Mouse (Mus musculus): ENCODE results near the gene Dnase1l3.

DNA sequence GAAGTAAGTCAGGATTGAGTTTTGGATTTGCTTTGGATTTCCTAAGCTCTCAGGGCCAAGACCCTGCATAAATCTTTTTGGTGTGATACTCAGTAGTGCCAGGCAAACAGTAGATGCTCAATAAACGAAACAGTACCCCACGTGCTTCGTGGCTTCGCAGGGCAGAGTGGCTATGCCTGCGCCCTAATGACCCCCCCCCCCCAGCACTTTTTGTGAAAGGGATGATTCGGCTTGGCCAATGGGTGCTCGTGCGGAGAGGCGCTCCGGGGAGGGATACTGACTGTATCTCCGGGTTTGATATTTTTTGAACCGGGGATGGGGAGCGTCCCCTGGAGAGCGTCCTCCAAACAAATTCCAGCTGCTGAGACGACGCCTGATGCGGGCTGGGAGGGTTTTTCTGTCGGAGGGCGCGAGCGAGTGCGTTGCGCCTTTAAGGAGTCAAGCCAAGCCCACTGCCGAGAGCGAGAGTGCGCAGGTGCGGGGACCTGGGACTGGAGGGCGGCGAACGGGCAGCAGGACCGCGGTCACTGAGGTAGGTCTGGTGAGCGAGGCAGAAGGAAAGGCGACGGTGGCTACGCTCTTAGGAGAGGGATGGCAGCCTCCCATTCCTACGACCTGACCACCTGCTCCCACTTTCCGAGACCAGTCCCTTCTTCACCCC is 8.2 kb upstream of the Dnase1l3 start, which contains the start of gene Abhd6:
- TF ChIP-seq CTCF (IDR thresholded peaks at IDR 0.05; ENCODE audit: low read depth) (no peak; the same call in 1 of the 2 replicates), EP300 (optimal IDR thresholded peaks at IDR 0.05) (no peak)

Data from stomach, postnatal 0 days (tissue).